Mouse (Mus musculus) megakaryocyte, embryonic 14.5 days (primary cell): Measurements from ENCODE around the gene Efr3b.

Experiments used
- FLI1 ChIP-seq: IDR thresholded peaks from 2 replicates; pipeline ENCODE4 v1.6.1; 2012; ENCODE audit warnings: low read length, inconsistent platforms, mixed read lengths
- GATA1 ChIP-seq: IDR thresholded peaks from 3 replicates; pipeline ENCODE4 v1.6.1; 2012; ENCODE audit warnings: mixed read lengths, low read length, inconsistent platforms, borderline replicate concordance

GRCm38 (mm10) chr12:3915852-3916251 lies 122.9 kb downstream of the Efr3b start:
- TF ChIP-seq GATA1 (no peak), FLI1 (no peak)
